Mouse (Mus musculus): ENCODE measurements around the gene 1700023F06Rik. TPM values are rescaled to one million over a fixed set of nuclear protein-coding genes. Genes with fewer than 3 reads are reported as not detected.

1700023F06Rik gene
- total RNA-seq, 2 experiments from 2014 or later = not detected

DNA sequence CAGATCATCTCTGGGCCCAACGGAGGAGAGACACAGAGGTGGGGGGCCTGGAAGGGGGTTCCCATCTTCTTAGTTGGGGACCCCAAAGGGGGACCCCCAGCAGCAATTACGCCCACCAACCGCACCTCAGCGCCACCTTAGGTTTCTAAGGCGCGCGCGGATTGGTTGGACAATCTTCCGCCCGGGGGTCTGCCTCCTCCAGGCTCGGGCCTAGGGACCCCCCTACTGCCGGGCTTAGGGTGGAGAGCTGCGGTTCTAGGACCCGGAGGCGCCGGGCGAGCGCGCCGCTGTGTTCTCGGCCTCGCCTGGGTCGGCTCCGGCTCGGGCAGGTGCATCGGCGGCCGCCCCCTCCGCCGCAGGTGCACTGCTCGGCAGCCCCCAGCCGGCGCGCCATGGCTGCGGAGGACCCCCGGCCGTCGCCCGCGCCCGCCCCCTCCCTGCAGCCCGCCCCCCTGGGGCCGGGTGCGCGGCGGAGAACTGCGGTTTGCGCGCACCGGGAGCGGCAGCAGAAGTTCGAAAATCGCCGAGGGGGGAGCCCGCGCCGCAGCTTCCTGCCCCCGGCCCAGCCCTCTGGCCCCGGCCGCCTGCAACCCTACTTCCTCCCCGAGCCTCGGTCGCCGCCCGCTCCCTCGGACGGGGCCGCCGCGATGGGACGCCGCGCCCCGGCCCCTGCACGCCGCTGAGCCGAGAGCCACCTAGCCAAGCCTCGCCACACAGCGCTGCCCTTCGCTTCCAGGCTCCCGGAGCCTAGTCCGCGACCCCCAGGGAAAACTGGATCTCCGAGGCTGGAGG is 37.7 kb downstream of the 1700023F06Rik start, which contains the start of gene Fmnl1:
Gene Fmnl1 (plus strand): TSS at position 614 of the 792 bp plus-strand sequence.
- DNase-seq = peak; percentile 66 to 75
- intact Hi-C loops (cut with DNase I) = no loop called here

- no peak for DNase-seq
- intact Hi-C loops (cut with DNase I) = no loop called here
Measured at GRCm38 (mm10) chr11:103170111-103170493, 38.3 kb downstream of the 1700023F06Rik start.

- intact Hi-C loops (cut with DNase I) = loop anchor here (2.0 to 5.0 kb wide), 2 partner anchors 15 to 63 kb away; no protein-coding TSS in a partner anchor
- no peak for DNase-seq
Measured at GRCm38 (mm10) chr11:103169664-103170063, 38.7 kb downstream of the 1700023F06Rik start.

DNA sequence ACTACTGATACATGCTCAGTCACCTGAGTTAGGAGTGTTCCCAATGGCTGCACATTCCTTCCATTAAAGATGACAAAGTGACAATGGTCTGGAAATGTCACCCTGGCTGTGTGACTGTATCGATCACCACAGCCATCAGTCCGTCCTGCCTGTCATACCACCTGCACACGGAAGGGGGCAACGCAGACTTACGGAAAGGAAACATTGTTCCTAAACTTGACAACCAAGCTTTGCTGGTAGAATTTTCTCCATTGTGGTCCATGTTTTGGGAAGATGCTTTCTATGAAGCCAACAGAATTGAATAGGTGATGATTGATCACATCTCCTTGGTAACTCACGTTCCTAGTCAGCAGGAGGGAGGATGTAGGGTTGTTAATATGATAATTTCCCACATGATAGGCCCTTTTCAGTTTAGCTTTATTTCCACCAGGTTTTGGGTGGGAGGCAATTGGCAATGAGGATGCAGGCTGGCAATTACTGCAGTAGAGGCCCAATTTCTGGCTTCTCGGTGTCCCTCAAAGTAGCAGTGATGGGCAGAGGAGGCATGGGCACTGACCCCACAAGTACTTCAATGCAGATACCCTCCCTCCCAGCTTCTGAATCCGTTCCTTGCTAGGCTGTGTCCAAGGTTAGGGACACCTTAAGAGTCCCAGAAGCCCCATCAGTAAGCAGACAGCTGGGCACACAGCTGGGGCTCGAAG is 39.5 kb downstream of the 1700023F06Rik start:
- peak; percentile 77 to 83 for DNase-seq
- intact Hi-C loops (cut with DNase I) = loop anchor here (1.0 to 5.0 kb wide), 4 partner anchors 16 to 156 kb away; no protein-coding TSS in a partner anchor

GRCm38 (mm10) chr11:103164391-103164790 is 44.0 kb downstream of the 1700023F06Rik start:
- no peak for DNase-seq
- intact Hi-C loops (cut with DNase I) = no loop called here

- DNase-seq = no peak
- intact Hi-C loops (cut with DNase I) = no loop called here
Measured at GRCm38 (mm10) chr11:103162132-103162531, 46.2 kb downstream of the 1700023F06Rik start.

DNA sequence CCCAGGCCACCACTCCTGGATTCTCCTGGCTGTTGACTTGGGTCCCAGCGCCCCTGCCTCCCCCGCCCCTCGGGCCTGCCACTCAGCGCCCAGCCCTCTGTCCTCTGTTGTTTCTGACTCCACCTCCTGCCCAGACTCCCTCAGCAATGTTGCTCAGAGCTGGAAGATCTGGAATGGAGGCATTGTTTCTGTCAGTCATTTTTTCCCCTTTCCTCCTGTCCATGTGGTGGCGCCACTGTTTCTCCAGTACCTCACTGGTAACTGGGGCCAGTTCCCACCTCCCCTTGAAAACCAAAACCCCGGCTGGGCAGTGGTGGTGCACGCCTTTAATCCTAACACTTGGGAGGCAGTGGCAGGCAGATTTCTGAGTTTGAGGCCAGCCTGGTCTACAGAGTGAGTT is 46.9 kb downstream of the 1700023F06Rik start:
- DNase-seq = no peak
- intact Hi-C loops (cut with DNase I) = no loop called here

GRCm38 (mm10) chr11:103160738-103161137 is 47.6 kb downstream of the 1700023F06Rik start:
- intact Hi-C loops (cut with DNase I) = no loop called here
- DNase-seq = no peak

GRCm38 (mm10) chr11:103158621-103159478 is 49.5 kb downstream of the 1700023F06Rik start:
- peak; percentile 98 to 99 for DNase-seq
- intact Hi-C loops (cut with DNase I) = loop anchor here (1.0 to 10.0 kb wide), 3 partner anchors 42 to 254 kb away; partner anchors contain the start of gene Gfap

DNA sequence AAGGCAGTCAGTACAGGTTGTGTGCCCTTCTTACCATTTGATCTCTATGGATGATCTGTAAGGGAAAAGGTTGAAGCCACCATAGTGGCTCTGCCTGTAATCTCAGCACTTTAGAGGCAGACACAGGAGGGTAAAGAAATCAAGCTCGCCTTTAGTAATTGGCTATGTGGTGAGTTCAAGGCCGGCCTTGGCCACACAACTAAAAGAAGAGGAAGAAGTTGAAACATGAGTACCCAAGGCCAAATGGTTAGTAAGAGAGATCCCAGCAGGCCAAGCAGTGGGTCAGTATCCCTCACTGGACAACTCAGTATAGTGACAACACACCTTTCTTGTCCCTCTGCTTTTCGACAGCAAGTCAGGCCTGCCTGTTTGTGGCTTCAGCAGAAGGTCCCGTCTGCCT is 58.6 kb downstream of the 1700023F06Rik start:
- no peak for DNase-seq
- intact Hi-C loops (cut with DNase I) = loop anchor here (10.0 kb wide), 1 partner anchor 245 kb away; the partner anchor contains the start of gene Gfap

Other genes with a start within 250 kb of the 1700023F06Rik start
- 10 to 100 TPM; 61.0 to 62.1 TPM for gene Nmt1, start 180.4 kb downstream of the 1700023F06Rik start, total RNA-seq (2021)
- 10 to 100 TPM; 68.5 to 71.1 TPM for gene Dcakd, start 180.2 kb downstream of the 1700023F06Rik start, total RNA-seq (2021)
- gene Plcd3, start 106.9 kb downstream of the 1700023F06Rik start, total RNA-seq (2021) = 10 to 100 TPM; 19.4 to 20.9 TPM
- 10 to 100 TPM; 30.5 to 34.5 TPM for gene Acbd4, start 106.9 kb downstream of the 1700023F06Rik start, total RNA-seq (2021)
- 10 to 100 TPM; 18.5 to 20.4 TPM for gene Hexim1, start 92.3 kb downstream of the 1700023F06Rik start, total RNA-seq (2021)
- 1 to 10 TPM; 1.8 to 3.3 TPM for gene Hexim2, start 76.1 kb downstream of the 1700023F06Rik start, total RNA-seq (2021)
- gene Fmnl1, start 37.5 kb downstream of the 1700023F06Rik start, total RNA-seq (2021) = 10 to 100 TPM; 16.8 to 21.6 TPM
- gene Spata32, start 9.9 kb upstream of the 1700023F06Rik start, total RNA-seq (2021) = not detected
- gene Map3k14, start 58.9 kb upstream of the 1700023F06Rik start, total RNA-seq (2021) = 1 to 10 TPM; 3.5 to 4.0 TPM
- gene Arhgap27, start 155.1 kb upstream of the 1700023F06Rik start, total RNA-seq (2021) = 10 to 100 TPM; 27.2 to 29.1 TPM
- 10 to 100 TPM; 10.8 to 11.3 TPM for gene Plekhm1, start 204.1 kb upstream of the 1700023F06Rik start, total RNA-seq (2021)